Mouse (Mus musculus) heart, embryonic 11.5 days (tissue): Measurements from ENCODE around the gene Nckap5l. TPM values are rescaled to one million over a fixed set of nuclear protein-coding genes. Genes with fewer than 3 reads are reported as not detected.
"Not testable (repeated sequence)": the region's sequence is repeated elsewhere in the genome, so short reads cannot be mapped to it uniquely, and the experiment has no call there.

Experiments used
- ATAC-seq: fragments of 200-750 bp; cut with Nextera tagmentation; replicated peaks from 2 replicates; pipeline ENCODE4 v1.8.0; 2017; ENCODE audit warnings: moderate library complexity; ENCODE audit not compliant: insufficient number of reproducible peaks, low FRiP score, low TSS enrichment
- H3K27ac ChIP-seq: fragments of 300-500 bp; sonication (generic); 2 replicates; pipeline ENCODE4 v1.5.1; 2014; ENCODE audit warnings: mild to moderate bottlenecking, low read depth, low read length
- H3K27me3 ChIP-seq: fragments of 300-500 bp; sonication (generic); 2 replicates; pipeline ENCODE4 v1.6.1; 2014; ENCODE audit warnings: mild to moderate bottlenecking, low read length, mixed read lengths; ENCODE audit not compliant: control insufficient read depth, insufficient read depth
- H3K36me3 ChIP-seq: fragments of 300-500 bp; sonication (generic); 2 replicates; pipeline ENCODE4 v1.6.1; 2014; ENCODE audit warnings: mild to moderate bottlenecking, low read length, moderate library complexity, mixed read lengths; ENCODE audit not compliant: control insufficient read depth, insufficient read depth
- H3K4me1 ChIP-seq: fragments of 300-500 bp; sonication (generic); 2 replicates; pipeline ENCODE4 v1.6.1; 2014; ENCODE audit warnings: low read length; ENCODE audit not compliant: control insufficient read depth, insufficient read depth
- H3K4me2 ChIP-seq: fragments of 300-500 bp; sonication (generic); 2 replicates; pipeline ENCODE4 v1.6.1; 2014; ENCODE audit warnings: mild to moderate bottlenecking, moderate library complexity
- H3K4me3 ChIP-seq: fragments of 300-500 bp; sonication (generic); 2 replicates; pipeline ENCODE4 v1.5.1; 2014; ENCODE audit warnings: low read depth, low read length
- H3K9ac ChIP-seq: fragments of 300-500 bp; sonication (generic); 2 replicates; pipeline ENCODE4 v1.6.1; 2014; ENCODE audit warnings: mild to moderate bottlenecking, low read depth, low read length, moderate library complexity
- H3K9me3 ChIP-seq: fragments of 300-500 bp; sonication (generic); replicated peaks from 2 replicates; pipeline ENCODE4 v1.6.1; 2016; ENCODE audit warnings: low read length; ENCODE audit not compliant: control insufficient read depth
- WGBS: fragments of 180-500 bp; shearing (Covaris S2); extraction: QIAGEN DNeasy Blood & Tissue Kit; methylation state at CpG from one replicate; pipeline ENCODE4 v1.1.7; 2014; ENCODE audit not compliant: insufficient replicate concordance; 5-methylcytosine and 5-hydroxymethylcytosine counted together
- polyA plus RNA-seq: library from polyadenylated mRNA; unstranded; fragments of >200 nt; fragmentation: Nextera tagmentation; extraction: Ambion mirVana; gene quantifications from 2 replicates; pipeline ENCODE4 v1.2.1, GENCODE M21; 2014

Gene Nckap5l
- polyA plus RNA-seq, 1 experiment from 2014 or later: 9.0 TPM

GRCm38 (mm10) chr15:99456338-99456962, 1.1 kb downstream of the Nckap5l start:
- Histone ChIP-seq H3K36me3 (no peaks in the 10 kb centered on the region; the same call in 1 of the 2 replicates), H3K4me2 (peak overlapping the region; percentile 76), H3K27me3 (no peaks in the 10 kb centered on the region), H3K4me1 (peaks cover 33% of the 10 kb centered on the region), H3K4me3 (peak overlapping the region; percentile 93), H3K27ac (peak overlapping the region; percentile 92), H3K9ac (peak overlapping the region; percentile 58), H3K9me3 (no peaks in the 10 kb centered on the region)
- ATAC-seq: no peak
- WGBS: 17% methylated on average over 7 of the region's 7 CpGs

GRCm38 (mm10) chr15:99455415-99455814, 2.1 kb downstream of the Nckap5l start:
- peak overlapping the region; percentile 76; the same call in 1 of the 2 replicates for H3K4me2 ChIP-seq
- no peaks in the 10 kb centered on the region for H3K9me3 ChIP-seq
- no peaks in the 10 kb centered on the region for H3K27me3 ChIP-seq
- no peak overlapping the region for H3K4me3 ChIP-seq
- H3K9ac ChIP-seq: no peak overlapping the region
- 84% methylated on average over 3 of the region's 3 CpGs for WGBS
- no peaks in the 10 kb centered on the region; the same call in 1 of the 2 replicates for H3K36me3 ChIP-seq
- no peak for ATAC-seq
- H3K27ac ChIP-seq: no peak overlapping the region
- peaks cover 36% of the 10 kb centered on the region for H3K4me1 ChIP-seq

- H3K36me3 ChIP-seq: no peaks in the 10 kb centered on the region; the same call in 1 of the 2 replicates
- ATAC-seq: no peak
Measured at GRCm38 (mm10) chr15:99454585-99455279, 2.8 kb downstream of the Nckap5l start.

GRCm38 (mm10) chr15:99453153-99453900, 4.2 kb downstream of the Nckap5l start:
- no peaks in the 10 kb centered on the region for H3K27me3 ChIP-seq
- H3K27ac ChIP-seq: no peak overlapping the region
- no peak overlapping the region for H3K4me3 ChIP-seq
- H3K9me3 ChIP-seq: no peaks in the 10 kb centered on the region
- peaks cover 48% of the 10 kb centered on the region for H3K4me1 ChIP-seq
- H3K4me2 ChIP-seq: no peak overlapping the region
- no peak overlapping the region for H3K9ac ChIP-seq
- WGBS: 65% methylated on average over 11 of the region's 11 CpGs
- no peaks in the 10 kb centered on the region; the same call in 1 of the 2 replicates for H3K36me3 ChIP-seq
- no peak for ATAC-seq

More at GRCm38 (mm10) chr15:99454585-99455279, 2.8 kb downstream of the Nckap5l start:
- no peak overlapping the region for H3K9ac ChIP-seq
- H3K27me3 ChIP-seq: no peaks in the 10 kb centered on the region
- WGBS: 75% methylated on average over 7 of the region's 7 CpGs
- H3K4me3 ChIP-seq: no peak overlapping the region
- peaks cover 42% of the 10 kb centered on the region for H3K4me1 ChIP-seq
- no peak overlapping the region for H3K27ac ChIP-seq
- no peak overlapping the region for H3K4me2 ChIP-seq
- no peaks in the 10 kb centered on the region for H3K9me3 ChIP-seq

- Histone ChIP-seq H3K27ac (peak overlapping the region; percentile 78), H3K4me1 (peaks cover 30% of the 10 kb centered on the region), H3K36me3 (no peaks in the 10 kb centered on the region; the same call in 1 of the 2 replicates), H3K9me3 (no peaks in the 10 kb centered on the region), H3K4me2 (0 out of 2 replicates have a peak overlapping the region, but pooled peaks have one; percentile 6), H3K27me3 (no peaks in the 10 kb centered on the region), H3K9ac (peak overlapping the region; percentile 22; the same call in 1 of the 2 replicates), H3K4me3 (no peak overlapping the region)
- ATAC-seq: no peak
- 31% methylated on average over 8 of the region's 8 CpGs for WGBS
Measured at GRCm38 (mm10) chr15:99449751-99450280, 7.7 kb downstream of the Nckap5l start.

GRCm38 (mm10) chr15:99449131-99449750, 8.3 kb downstream of the Nckap5l start:
- H3K4me2 ChIP-seq: 0 out of 2 replicates have a peak overlapping the region, but pooled peaks have one; percentile 6
- H3K9me3 ChIP-seq: no peaks in the 10 kb centered on the region
- no peaks in the 10 kb centered on the region for H3K36me3 ChIP-seq
- H3K27me3 ChIP-seq: no peaks in the 10 kb centered on the region
- no peak overlapping the region for H3K4me3 ChIP-seq
- WGBS: 35% methylated on average over 9 of the region's 9 CpGs
- peaks cover 28% of the 10 kb centered on the region for H3K4me1 ChIP-seq
- peak overlapping the region; percentile 22; the same call in 1 of the 2 replicates for H3K9ac ChIP-seq
- peak overlapping the region; percentile 78 for H3K27ac ChIP-seq
- peak; percentile 62; the same call in 1 of the 2 replicates for ATAC-seq

GRCm38 (mm10) chr15:99446136-99446535, 11.4 kb downstream of the Nckap5l start:
- ATAC-seq, H3K27ac ChIP-seq, H3K4me3 ChIP-seq, H3K9ac ChIP-seq, H3K36me3 ChIP-seq, H3K27me3 ChIP-seq, H3K9me3 ChIP-seq, H3K4me2 ChIP-seq: not testable (repeated sequence)
- whole genome bisulfite sequencing: 84% methylated on average over 10 of the region's 10 CpGs
- H3K4me1 ChIP-seq: peaks cover 28% of the 10 kb centered on the region

- Histone ChIP-seq H3K4me1 (peaks cover 32% of the 10 kb centered on the region), H3K4me2 (no peak overlapping the region), H3K4me3 (no peak overlapping the region), H3K36me3 (0 out of 2 replicates have a peak, but pooled peaks cover 2% of the 10 kb centered on the region), H3K27me3 (no peaks in the 10 kb centered on the region), H3K27ac (no peak overlapping the region), H3K9me3 (no peaks in the 10 kb centered on the region), H3K9ac (no peak overlapping the region)
- no peak for ATAC-seq
- 73% methylated on average over 6 of the region's 6 CpGs for WGBS
Measured at GRCm38 (mm10) chr15:99445567-99445966, 12.0 kb downstream of the Nckap5l start.
